Mouse (Mus musculus) brain, embryonic 14.5 days (tissue): ENCODE measurements at regions not wholly inside any gene's neighbourhood (a gene's known extent, or its start where the extent isn't known, plus 50 kb on each side); places are given as distances from the start of the nearest gene placed in this dataset.

Experiments used
- CTCF ChIP-seq: fragments of 200-500 bp; IDR thresholded peaks from 2 replicates; pipeline ENCODE4 v1.5.1; 2012; ENCODE audit warnings: inconsistent platforms, mild to moderate bottlenecking, moderate library complexity, borderline replicate concordance; ENCODE audit not compliant: insufficient read depth, insufficient read length; ENCODE audit errors: extremely low read depth
- POLR2A ChIP-seq: fragments of 200-500 bp; IDR thresholded peaks from 2 replicates; pipeline ENCODE4 v1.6.1; 2012; ENCODE audit warnings: mild to moderate bottlenecking, inconsistent platforms, borderline replicate concordance; ENCODE audit not compliant: poor library complexity, insufficient read depth, insufficient read length, severe bottlenecking; ENCODE audit errors: extremely low read depth

- TF ChIP-seq POLR2A, result no peak
- peak; percentile 37; the same call in 1 of the 2 replicates for TF ChIP-seq CTCF
Observed at GRCm38 (mm10) chr4:131036292-131036691, 92.1 kb downstream of the Matn1 start.
